In the genomic region with DNA sequence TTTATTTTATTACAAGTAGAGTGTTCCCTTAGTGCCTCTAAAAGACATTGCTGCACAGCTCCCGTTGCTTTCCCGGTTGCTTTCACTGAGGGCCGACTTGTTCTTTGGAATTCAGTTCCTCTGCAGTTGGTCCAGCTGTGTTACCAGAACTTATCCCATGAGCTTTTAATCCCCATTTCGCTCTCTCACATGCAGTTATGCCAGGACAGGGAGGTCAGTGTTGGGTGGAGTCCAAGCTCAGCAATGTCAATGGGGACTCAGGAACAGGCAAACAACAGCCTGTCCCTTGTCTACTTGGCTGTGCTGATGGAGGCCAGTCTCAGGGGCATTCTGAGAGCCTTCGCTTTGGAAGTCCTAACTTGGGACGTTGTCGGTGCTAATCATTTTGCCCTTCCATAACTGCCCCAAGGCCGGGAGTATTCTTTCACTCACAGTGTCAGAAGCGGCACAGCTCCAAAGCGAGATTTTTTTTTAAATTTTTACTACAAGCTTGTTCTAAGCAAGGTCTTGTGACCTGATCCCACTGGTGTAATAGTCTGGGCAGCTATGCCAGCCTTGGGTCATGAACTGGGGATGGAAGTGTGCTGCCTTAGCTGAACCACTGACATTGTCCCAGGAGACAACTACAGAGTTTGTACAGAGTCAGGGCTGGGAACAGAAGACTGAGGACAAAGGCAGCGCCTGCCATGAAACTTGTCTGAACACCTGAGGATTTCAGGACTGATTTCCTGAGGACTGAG, we compare ENCODE assay signal across 17 mouse cellular contexts. TPM values are rescaled to one million over a fixed set of nuclear protein-coding genes. Genes with fewer than 3 reads are reported as not detected.
DNase-seq lines count a peak whose midpoint lies in the region; ATAC-seq and TF ChIP-seq lines count a peak whose summit lies in the region.
"Had no signal": no experiment of that assay in that cellular context is flagged by ENCODE, and none has a peak within 500 bp of the region (broad histone marks: within the 10 kb centered on the region; RNA-seq: fewer than 3 reads in every experiment).

No protein-coding gene starts in this region.

- no peak overlapping the region for H3K27ac ChIP-seq in intestine, embryonic 14.5 days (ENCODE audit: low read depth)
- H3K27ac ChIP-seq in intestine, postnatal 0 days (ENCODE audit: low read depth, low read length): no peak overlapping the region
- peak overlapping the region; percentile 60 for H3K27ac ChIP-seq in brown adipose tissue, adult 24 weeks (replicated peaks; ENCODE audit: low read depth, low read length)
- peak overlapping the region; percentile 53 for H3K27ac ChIP-seq in heart, embryonic 16.5 days (ENCODE audit: low read length)
- no peak overlapping the region for H3K27ac ChIP-seq in left cerebral cortex, adult 2 months
- H3K27ac ChIP-seq: liver, embryonic 14.5 days; stomach, postnatal 0 days had no signal

- TF ChIP-seq CTCF in intestine, postnatal 0 days (IDR thresholded peaks at IDR 0.05; ENCODE audit: low read depth): no peak
- TF ChIP-seq CTCF in Patski (IDR thresholded peaks at IDR 0.05): no peak
- no peak for TF ChIP-seq CTCF in left cerebral cortex, adult 2 months (IDR thresholded peaks at IDR 0.05)

- 81% methylated on average over 11 of the region's 11 CpGs for WGBS in intestine, embryonic 14.5 days
- 73% methylated on average over 11 of the region's 11 CpGs for WGBS in intestine, postnatal 0 days
- 53% methylated on average over 11 of the region's 11 CpGs for WGBS in heart, embryonic 16.5 days

- H3K4me3 ChIP-seq in intestine, embryonic 14.5 days (ENCODE audit: low read depth, low read length): no peak overlapping the region
- no peak overlapping the region for H3K4me3 ChIP-seq in intestine, postnatal 0 days (ENCODE audit: low read depth, low read length)
- no peak overlapping the region for H3K4me3 ChIP-seq in brown adipose tissue, adult 24 weeks (ENCODE audit: insufficient read depth, low read depth, low read length)
- H3K4me3 ChIP-seq in heart, embryonic 16.5 days (ENCODE audit: low read length): no peak overlapping the region
- H3K4me3 ChIP-seq in left cerebral cortex, adult 2 months: no peak overlapping the region

- H3K36me3 ChIP-seq in intestine, embryonic 14.5 days (ENCODE audit: control insufficient read depth, insufficient read depth, low read length): no peaks in the 10 kb centered on the region
- no peaks in the 10 kb centered on the region for H3K36me3 ChIP-seq in intestine, postnatal 0 days (ENCODE audit: control insufficient read depth, insufficient read depth)
- H3K36me3 ChIP-seq in heart, embryonic 16.5 days (ENCODE audit: control insufficient read depth, insufficient read depth): no peaks in the 10 kb centered on the region

- no peak overlapping the region for H3K9ac ChIP-seq in intestine, embryonic 14.5 days (ENCODE audit: low read length)
- H3K9ac ChIP-seq in intestine, postnatal 0 days (ENCODE audit: low read depth, low read length): no peak overlapping the region
- no peak overlapping the region for H3K9ac ChIP-seq in heart, embryonic 16.5 days (ENCODE audit: low read length)
- H3K9ac ChIP-seq: forebrain, postnatal 0 days; liver, embryonic 14.5 days had no signal

- no peaks in the 10 kb centered on the region for H3K27me3 ChIP-seq in intestine, embryonic 14.5 days (replicated peaks; ENCODE audit: control insufficient read depth, insufficient read depth, low read length)
- H3K27me3 ChIP-seq in intestine, postnatal 0 days (replicated peaks; ENCODE audit: control insufficient read depth, insufficient read depth, low read length): no peaks in the 10 kb centered on the region
- H3K27me3 ChIP-seq in Patski: peaks cover 15% of the 10 kb centered on the region
- H3K27me3 ChIP-seq in heart, embryonic 16.5 days (ENCODE audit: control insufficient read depth, insufficient read depth, low read length): no peaks in the 10 kb centered on the region

- in situ Hi-C loops in Patski (cut with MboI; ENCODE audit: low pct_unique_long_range_greater_than_20kb): loop anchor here (25.0 kb wide), 2 partner anchors 365 to 490 kb away; no protein-coding TSS in a partner anchor

- CTCF ChIA-PET in Patski (lab: Charles Lee): interaction anchor here (0.9 kb wide), 1 partner anchor 8 kb away, joined by 3 read pairs; no protein-coding TSS in a partner anchor

- H3K4me1 ChIP-seq in intestine, embryonic 14.5 days (replicated peaks; ENCODE audit: control insufficient read depth, insufficient read depth, low read length): no peaks in the 10 kb centered on the region
- H3K4me1 ChIP-seq in intestine, postnatal 0 days (replicated peaks; ENCODE audit: control insufficient read depth, insufficient read depth, low read length): no peaks in the 10 kb centered on the region
- no peaks in the 10 kb centered on the region for H3K4me1 ChIP-seq in brown adipose tissue, adult 24 weeks (ENCODE audit: control insufficient read depth, insufficient read depth, insufficient read length, low read length)
- H3K4me1 ChIP-seq in heart, embryonic 16.5 days (ENCODE audit: control insufficient read depth, insufficient read depth, low read length): peaks cover 17% of the 10 kb centered on the region

- POLR2A ChIA-PET in Patski (lab: Charles Lee): no interaction called here

- no peak overlapping the region for H3K4me2 ChIP-seq in intestine, embryonic 14.5 days (ENCODE audit: low read length)
- H3K4me2 ChIP-seq in intestine, postnatal 0 days (replicated peaks; ENCODE audit: low read depth): no peak overlapping the region
- peak overlapping the region; percentile 3; the same call in 1 of the 2 replicates for H3K4me2 ChIP-seq in heart, embryonic 16.5 days (ENCODE audit: low read depth, low read length)

- ATAC-seq in intestine, embryonic 14.5 days (replicated peaks; ENCODE audit: low FRiP score, low TSS enrichment, low read depth): no peak
- ATAC-seq in intestine, postnatal 0 days: no peak
- no peak for ATAC-seq in Patski
- ATAC-seq in heart, embryonic 16.5 days (replicated peaks; ENCODE audit: extremely low read depth, insufficient read depth, low FRiP score): peak; percentile 69
- ATAC-seq: CD4-positive, CD25-positive, alpha-beta regulatory T cell, adult 4 months; forebrain, postnatal 0 days had no signal

- intact Hi-C loops in left cerebral cortex, adult 2 months (cut with DNase I): no loop called here

- DNase-seq in intestine, embryonic 14.5 days (ENCODE audit: low spot score): peak; percentile 47
- peak; percentile 22 for DNase-seq in Patski (ENCODE audit: low read depth, low spot score)
- DNase-seq in yolk sac, embryonic 10.5 days (ENCODE audit: low spot score): no peak
- DNase-seq in left cerebral cortex, adult 2 months (ENCODE audit: extremely low spot score in 1 of 2, low spot score in 2 of 2): no peak
- no peak for DNase-seq in retina, postnatal 1 day
- DNase-seq: forebrain, postnatal 0 days; lung, postnatal 4 days had no signal

- H3K9me3 ChIP-seq in intestine, embryonic 14.5 days (ENCODE audit: control insufficient read depth, low read length): no peaks in the 10 kb centered on the region
- H3K9me3 ChIP-seq in intestine, postnatal 0 days (ENCODE audit: control insufficient read depth): no peaks in the 10 kb centered on the region
- H3K9me3 ChIP-seq in heart, embryonic 16.5 days (replicated peaks; ENCODE audit: control insufficient read depth, low read length): no peaks in the 10 kb centered on the region

RNA-seq across cellular contexts. Expression of a gene that starts 29.0 kb away (rescaled TPM):
- 179 and 217 TPM in 2 replicates for polyA plus RNA-seq in intestine, embryonic 14.5 days (2014; fragmentation: Nextera tagmentation; extraction: Ambion mirVana)
- 305 and 323 TPM in 2 replicates for polyA plus RNA-seq in intestine, postnatal 0 days (2015; fragmentation: Nextera tagmentation; extraction: Ambion mirVana)
- 54.7 TPM for polyA plus RNA-seq in Patski (2021)
- polyA plus RNA-seq in brown adipose tissue, adult 24 weeks (2012; ENCODE audit: insufficient read depth, insufficient read length, missing spikeins): 114 and 119 TPM in 2 replicates
- polyA plus RNA-seq in heart, embryonic 16.5 days (2015; fragmentation: Nextera tagmentation; extraction: Ambion mirVana): 191 and 198 TPM in 2 replicates
- 10 to 100 TPM; 93.9 to 94.5 TPM for total RNA-seq in left cerebral cortex, adult 2 months (2021)

RNA-seq across cellular contexts. Expression of a gene that starts 43.9 kb away (rescaled TPM):
- not detected in 2 replicates for polyA plus RNA-seq in intestine, embryonic 14.5 days (2014; fragmentation: Nextera tagmentation; extraction: Ambion mirVana)
- polyA plus RNA-seq in intestine, postnatal 0 days (2015; fragmentation: Nextera tagmentation; extraction: Ambion mirVana): not detected in 2 replicates
- not detected for polyA plus RNA-seq in Patski (2021)
- polyA plus RNA-seq in brown adipose tissue, adult 24 weeks (2012; ENCODE audit: insufficient read depth, insufficient read length, missing spikeins): not detected in 2 replicates
- polyA plus RNA-seq in heart, embryonic 16.5 days (2015; fragmentation: Nextera tagmentation; extraction: Ambion mirVana): 0.21 TPM in 1 of 2 replicates, not detected in the other
- total RNA-seq in left cerebral cortex, adult 2 months (2021): not detected
- total RNA-seq: forebrain, postnatal 0 days; hematopoietic stem cell, adult 5-6 weeks; monocyte, adult 5-6 weeks; neutrophil, adult 5-6 weeks had no signal
- polyA plus RNA-seq: CD4-positive, CD25-positive, alpha-beta regulatory T cell, adult 4 months; forebrain, postnatal 0 days; small intestine, adult 2 months; stomach, postnatal 0 days had no signal

Comparison
In these comparisons a context has a peak if more than half of its experiments do, and no peak if none do; other contexts are left out.
1. DNase-seq: peak in intestine, embryonic 14.5 days (single experiment) and Patski (single experiment); none in yolk sac, embryonic 10.5 days (single experiment), left cerebral cortex, adult 2 months (0 of 2) and retina, postnatal 1 day (single experiment).
2. H3K27ac ChIP-seq: peak in brown adipose tissue, adult 24 weeks (single experiment) and heart, embryonic 16.5 days (single experiment); none in intestine, embryonic 14.5 days (single experiment), intestine, postnatal 0 days (single experiment) and left cerebral cortex, adult 2 months (single experiment).